Mouse (Mus musculus) limb, embryonic 15.5 days (tissue): Measurements from ENCODE around the gene Zfp14. TPM values are rescaled to one million over a fixed set of nuclear protein-coding genes. Genes with fewer than 3 reads are reported as not detected.

Experiments
- ATAC-seq: fragments of 200-750 bp; cut with Nextera tagmentation; 2 replicates; pipeline ENCODE4 v1.8.0; 2017; ENCODE audit warnings: low read depth, moderate TSS enrichment; ENCODE audit not compliant: insufficient number of reproducible peaks, low FRiP score, low TSS enrichment
- H3K27ac ChIP-seq: fragments of 300-500 bp; sonication (generic); 2 replicates; pipeline ENCODE4 v1.5.1; 2015; ENCODE audit warnings: moderate library complexity, mild to moderate bottlenecking, inconsistent platforms
- H3K27me3 ChIP-seq: fragments of 300-500 bp; sonication (generic); 2 replicates; pipeline ENCODE4 v1.6.1; 2015; ENCODE audit warnings: inconsistent platforms
- H3K36me3 ChIP-seq: fragments of 300-500 bp; sonication (generic); 2 replicates; pipeline ENCODE4 v1.6.1; 2015; ENCODE audit warnings: inconsistent platforms
- H3K4me1 ChIP-seq: fragments of 300-500 bp; sonication (generic); 2 replicates; pipeline ENCODE4 v1.6.1; 2015; ENCODE audit warnings: inconsistent platforms
- H3K4me2 ChIP-seq: fragments of 300-500 bp; sonication (generic); 2 replicates; pipeline ENCODE4 v1.6.1; 2015; ENCODE audit warnings: mild to moderate bottlenecking, inconsistent platforms
- H3K4me3 ChIP-seq: fragments of 300-500 bp; sonication (generic); 2 replicates; pipeline ENCODE4 v1.5.1; 2015; ENCODE audit warnings: mild to moderate bottlenecking, inconsistent platforms
- H3K9ac ChIP-seq: fragments of 300-500 bp; sonication (generic); 2 replicates; pipeline ENCODE4 v1.6.1; 2015; ENCODE audit warnings: inconsistent platforms
- H3K9me3 ChIP-seq: fragments of 300-500 bp; sonication (generic); 2 replicates; pipeline ENCODE4 v1.6.1; 2016; ENCODE audit warnings: inconsistent platforms
- WGBS: fragments of 180-500 bp; shearing (Covaris S2); methylation state at CpG from one replicate; pipeline ENCODE4 v1.1.7; 2015; 5-methylcytosine and 5-hydroxymethylcytosine counted together
- polyA plus RNA-seq: library from polyadenylated mRNA; unstranded; fragments of >200 nt; fragmentation: Nextera tagmentation; extraction: Ambion mirVana; gene quantifications from 2 replicates; pipeline ENCODE4 v1.2.1, GENCODE M21; 2015

Zfp14 gene
- 5.7 and 6.1 TPM in 2 replicates for polyA plus RNA-seq

GRCm38 (mm10) chr7:30050882-30051548, at the start of gene Zfp14:
Gene Zfp14 (minus strand): TSS chr7:30051380.
- H3K27ac ChIP-seq = peak within 1 kb of the TSS; percentile 69
- ATAC-seq = peak; percentile 93
- H3K27me3 ChIP-seq = no peaks in the 10 kb centered on the region
- WGBS = under 1% methylated on average over 40 of the region's 40 CpGs
- H3K4me1 ChIP-seq = peaks cover 16% of the 10 kb centered on the region
- H3K36me3 ChIP-seq = peaks cover 14% of the 10 kb centered on the region
- no peaks in the 10 kb centered on the region for H3K9me3 ChIP-seq
- H3K4me2 ChIP-seq = peak within 1 kb of the TSS; percentile 71
- H3K4me3 ChIP-seq = peak within 1 kb of the TSS; percentile 73
- H3K9ac ChIP-seq = peak within 1 kb of the TSS; percentile 62

GRCm38 (mm10) chr7:30099297-30099696, 48.1 kb upstream of the Zfp14 start:
- no peak overlapping the region for H3K4me2 ChIP-seq
- no peak overlapping the region for H3K4me3 ChIP-seq
- H3K4me1 ChIP-seq = peaks cover under 1% of the 10 kb centered on the region
- no peaks in the 10 kb centered on the region for H3K27me3 ChIP-seq
- H3K9ac ChIP-seq = no peak overlapping the region
- 92% methylated on average over 13 of the region's 13 CpGs for WGBS
- no peak for ATAC-seq
- H3K27ac ChIP-seq = no peak overlapping the region
- H3K9me3 ChIP-seq = peaks cover 8% of the 10 kb centered on the region; the same call in 1 of the 2 replicates
- peaks cover 63% of the 10 kb centered on the region for H3K36me3 ChIP-seq

GRCm38 (mm10) chr7:30095551-30096125, 44.5 kb upstream of the Zfp14 start:
- Histone ChIP-seq H3K36me3 (peaks cover 32% of the 10 kb centered on the region), H3K27ac (peak overlapping the region; percentile 99), H3K9ac (peak overlapping the region; percentile 37; the same call in 1 of the 2 replicates), H3K27me3 (no peaks in the 10 kb centered on the region), H3K9me3 (no peaks in the 10 kb centered on the region), H3K4me2 (peak overlapping the region; percentile 55), H3K4me3 (peak overlapping the region; percentile 62), H3K4me1 (peaks cover 7% of the 10 kb centered on the region)
- WGBS = 2% methylated on average over 5 of the region's 5 CpGs
- ATAC-seq = no peak

GRCm38 (mm10) chr7:30094646-30095429, 43.7 kb upstream of the Zfp14 start, which contains the start of gene Zfp260:
Gene Zfp260 (plus strand): TSS chr7:30094777.
- peak; percentile 83 for ATAC-seq
- Histone ChIP-seq H3K4me2 (peak within 1 kb of the TSS; percentile 55), H3K9me3 (no peaks in the 10 kb centered on the region), H3K4me3 (peak within 1 kb of the TSS; percentile 62), H3K4me1 (peaks cover 7% of the 10 kb centered on the region), H3K9ac (peak within 1 kb of the TSS; percentile 80), H3K27ac (peak within 1 kb of the TSS; percentile 99), H3K27me3 (no peaks in the 10 kb centered on the region), H3K36me3 (peaks cover 24% of the 10 kb centered on the region)
- under 1% methylated on average over 26 of the region's 26 CpGs for WGBS

- H3K4me2 ChIP-seq = peak overlapping the region; percentile 48
- H3K27me3 ChIP-seq = no peaks in the 10 kb centered on the region
- H3K4me3 ChIP-seq = peak overlapping the region; percentile 62
- peaks cover 15% of the 10 kb centered on the region for H3K36me3 ChIP-seq
- no peak for ATAC-seq
- peaks cover 13% of the 10 kb centered on the region for H3K4me1 ChIP-seq
- 70% methylated on average over 6 of the region's 6 CpGs for WGBS
- H3K9ac ChIP-seq = no peak overlapping the region
- no peaks in the 10 kb centered on the region for H3K9me3 ChIP-seq
- peak overlapping the region; percentile 99; the same call in 1 of the 2 replicates for H3K27ac ChIP-seq
Observed at GRCm38 (mm10) chr7:30093918-30094415, 42.8 kb upstream of the Zfp14 start.

- ATAC-seq = no peak
Observed at GRCm38 (mm10) chr7:30092666-30093065, 41.5 kb upstream of the Zfp14 start.

GRCm38 (mm10) chr7:30090970-30091585, 39.9 kb upstream of the Zfp14 start:
- Histone ChIP-seq H3K9ac (no peak overlapping the region), H3K9me3 (no peaks in the 10 kb centered on the region), H3K4me3 (peak overlapping the region; percentile 62), H3K27ac (peak overlapping the region; percentile 87), H3K36me3 (peaks cover 11% of the 10 kb centered on the region), H3K4me1 (peaks cover 25% of the 10 kb centered on the region), H3K27me3 (no peaks in the 10 kb centered on the region), H3K4me2 (peak overlapping the region; percentile 73)
- WGBS = 5% methylated on average over 9 of the region's 9 CpGs
- no peak for ATAC-seq

More at GRCm38 (mm10) chr7:30092666-30093065, 41.5 kb upstream of the Zfp14 start:
- H3K9ac ChIP-seq = no peak overlapping the region
- H3K4me2 ChIP-seq = no peak overlapping the region
- no peaks in the 10 kb centered on the region for H3K9me3 ChIP-seq
- H3K36me3 ChIP-seq = peaks cover 5% of the 10 kb centered on the region; the same call in 1 of the 2 replicates
- H3K27me3 ChIP-seq = no peaks in the 10 kb centered on the region
- peaks cover 24% of the 10 kb centered on the region for H3K4me1 ChIP-seq
- no peak overlapping the region for H3K27ac ChIP-seq
- H3K4me3 ChIP-seq = no peak overlapping the region
- 79% methylated on average over 9 of the region's 9 CpGs for WGBS

- H3K27me3 ChIP-seq = no peaks in the 10 kb centered on the region
- H3K4me3 ChIP-seq = peak within 1 kb of the TSS; percentile 62
- peaks cover 18% of the 10 kb centered on the region for H3K36me3 ChIP-seq
- H3K9ac ChIP-seq = peak within 1 kb of the TSS; percentile 61
- H3K4me2 ChIP-seq = peak within 1 kb of the TSS; percentile 73
- WGBS = under 1% methylated on average over 40 of the region's 40 CpGs
- no peaks in the 10 kb centered on the region for H3K9me3 ChIP-seq
- H3K27ac ChIP-seq = peak within 1 kb of the TSS; percentile 87
- ATAC-seq = peak; percentile 92
- peaks cover 25% of the 10 kb centered on the region for H3K4me1 ChIP-seq
Observed at GRCm38 (mm10) chr7:30090092-30090969, 39.2 kb upstream of the Zfp14 start, which contains the start of the genes Gm26920 and Zfp566. Gene Gm26920 (minus strand): TSS chr7:30090410. Gene Zfp566 (minus strand): TSS chr7:30090527.

GRCm38 (mm10) chr7:30089405-30089804, 38.2 kb upstream of the Zfp14 start:
- peak overlapping the region; percentile 61 for H3K9ac ChIP-seq
- no peak overlapping the region for H3K27ac ChIP-seq
- H3K4me2 ChIP-seq = peak overlapping the region; percentile 73
- no peaks in the 10 kb centered on the region; the same call in 1 of the 2 replicates for H3K9me3 ChIP-seq
- 15% methylated on average over 6 of the region's 6 CpGs for WGBS
- peaks cover 25% of the 10 kb centered on the region for H3K4me1 ChIP-seq
- peak overlapping the region; percentile 62 for H3K4me3 ChIP-seq
- H3K27me3 ChIP-seq = no peaks in the 10 kb centered on the region
- peaks cover 28% of the 10 kb centered on the region for H3K36me3 ChIP-seq
- no peak for ATAC-seq

- H3K27me3 ChIP-seq = no peaks in the 10 kb centered on the region
- no peak overlapping the region for H3K4me2 ChIP-seq
- no peak overlapping the region for H3K27ac ChIP-seq
- H3K4me3 ChIP-seq = no peak overlapping the region
- H3K9me3 ChIP-seq = no peaks in the 10 kb centered on the region; the same call in 1 of the 2 replicates
- H3K4me1 ChIP-seq = peaks cover 18% of the 10 kb centered on the region
- 83% methylated on average over 9 of the region's 9 CpGs for WGBS
- peaks cover 35% of the 10 kb centered on the region for H3K36me3 ChIP-seq
- no peak for ATAC-seq
- H3K9ac ChIP-seq = no peak overlapping the region
Observed at GRCm38 (mm10) chr7:30086524-30086923, 35.3 kb upstream of the Zfp14 start.
